Mouse (Mus musculus) myocyte (in vitro differentiated cells): ENCODE data around the gene Insl6.

Experiments used
- MYOG ChIP-seq, 3 experiments: IDR thresholded peaks; one replicate each; pipeline ENCODE4 v1.6.1; 2011; ENCODE audit warnings: control low read depth in 2 of 3, low read depth in 2 of 3, mild to moderate bottlenecking in 2 of 3; ENCODE audit not compliant: insufficient read length in 2 of 3, control insufficient read depth in 1 of 3, insufficient read depth in 1 of 3
- POLR2A ChIP-seq: IDR thresholded peaks from one replicate; pipeline ENCODE4 v1.6.1; 2011; ENCODE audit warnings: low read depth, mild to moderate bottlenecking, control low read depth, moderate library complexity; ENCODE audit not compliant: insufficient read length
- REST ChIP-seq: IDR thresholded peaks from one replicate; pipeline ENCODE4 v1.6.1; 2011; ENCODE audit warnings: mild to moderate bottlenecking, control low read depth, moderate library complexity; ENCODE audit not compliant: insufficient read depth, insufficient read length
- SRF ChIP-seq: IDR thresholded peaks from one replicate; pipeline ENCODE4 v1.6.1; 2011; ENCODE audit warnings: low read depth; ENCODE audit not compliant: control insufficient read depth, insufficient read length
- USF1 ChIP-seq: IDR thresholded peaks from one replicate; pipeline ENCODE4 v1.6.1; 2011; ENCODE audit warnings: low read depth, mild to moderate bottlenecking, control low read depth, moderate library complexity

DNA sequence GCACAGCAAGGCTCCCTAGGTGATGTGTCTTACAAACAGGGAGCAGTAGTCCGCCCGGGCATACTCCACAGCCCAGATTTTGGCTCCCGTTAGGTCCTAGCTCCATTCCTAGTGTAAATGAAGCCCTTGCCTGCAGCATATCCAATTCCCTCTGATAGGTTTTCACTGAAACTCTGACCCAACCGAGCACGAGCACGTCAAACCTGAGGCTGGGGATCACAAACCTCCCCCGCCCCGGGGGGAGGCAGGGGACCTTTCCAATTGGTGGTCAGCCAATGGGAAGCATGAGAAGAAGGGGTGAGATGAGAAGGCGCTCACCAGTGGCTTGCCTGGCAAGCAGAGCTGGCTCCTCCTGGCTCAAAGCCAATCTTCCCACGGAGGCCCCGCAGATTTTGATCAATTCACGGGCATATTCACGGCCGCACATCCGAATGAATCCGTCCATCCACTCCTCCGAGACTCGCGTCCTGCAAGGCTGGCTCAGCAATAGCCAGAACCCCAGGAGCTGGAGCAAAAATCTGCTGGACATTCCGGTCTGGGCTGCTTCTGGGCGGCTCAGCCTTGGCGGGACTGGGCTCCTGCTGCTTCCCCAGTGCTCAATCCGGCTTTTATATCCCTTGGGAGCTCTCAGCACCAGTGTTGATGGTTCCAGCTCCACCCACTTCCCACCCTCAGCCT, 9.1 kb upstream of the Insl6 start, which contains the start of gene Rln1:
- no peak for TF ChIP-seq POLR2A
- TF ChIP-seq MYOG (IDR thresholded peaks at IDR 0.05; ENCODE audit: control insufficient read depth in 1 of 3, insufficient read depth in 1 of 3, insufficient read length in 2 of 3, low read depth in 2 of 3): no peak
- TF ChIP-seq USF1: no peak
- TF ChIP-seq REST: no peak
- no peak for TF ChIP-seq SRF
